Mouse (Mus musculus): ENCODE data around the gene St8sia2. TPM values are rescaled to one million over a fixed set of nuclear protein-coding genes. Genes with fewer than 3 reads are reported as not detected.
A peak's percentile ranks its signal among the peaks of the same experiment; 100 is the strongest.

St8sia2 gene
- polyA plus RNA-seq, 2 experiments: 0.03 to 0.04 TPM

- H3K4me2 ChIP-seq (ENCODE audit: low read depth): no peak overlapping the region
- no peaks in the 10 kb centered on the region for H3K36me3 ChIP-seq (replicated peaks; ENCODE audit: control insufficient read depth, insufficient read depth, low read depth)
- no peak overlapping the region for H3K4me3 ChIP-seq (ENCODE audit: insufficient read depth in 1 of 2, low read depth in 2 of 2, low read length in 2 of 2)
- H3K4me1 ChIP-seq (replicated peaks; ENCODE audit: control insufficient read depth in 2 of 2, insufficient read depth in 2 of 2, low read length in 1 of 2): no peaks in the 10 kb centered on the region
- H3K9ac ChIP-seq (replicated peaks): no peak overlapping the region
- WGBS (ENCODE audit: insufficient replicate concordance): 41% methylated on average over 2 of the region's 2 CpGs
- DNase-seq (ENCODE audit: low read depth in 3 of 3, low spot score in 3 of 3): no peak
- no peak overlapping the region for H3K27ac ChIP-seq
- no peaks in the 10 kb centered on the region for H3K27me3 ChIP-seq (ENCODE audit: control insufficient read depth, insufficient read depth, low read length)
- no peak for TF ChIP-seq CTCF (IDR thresholded peaks at IDR 0.05; ENCODE audit: low read depth)
- TF ChIP-seq EP300 (IDR thresholded peaks at IDR 0.05; ENCODE audit: low read depth): no peak
- no peak for ATAC-seq (ENCODE audit: insufficient read depth)
- no peaks in the 10 kb centered on the region for H3K9me3 ChIP-seq (ENCODE audit: control insufficient read depth, low read length)
These were observed 9.1 kb upstream of the St8sia2 start for GRCm38 (mm10) chr7:74022571-74022970.

- Histone ChIP-seq H3K36me3 (replicated peaks; ENCODE audit: control insufficient read depth, insufficient read depth, low read depth) (no peaks in the 10 kb centered on the region), H3K9ac (replicated peaks) (no peak overlapping the region), H3K4me2 (ENCODE audit: low read depth) (no peak overlapping the region), H3K27ac (no peak overlapping the region), H3K9me3 (ENCODE audit: control insufficient read depth, low read length) (no peaks in the 10 kb centered on the region), H3K4me1 (replicated peaks; ENCODE audit: control insufficient read depth in 2 of 2, insufficient read depth in 2 of 2, low read length in 1 of 2) (no peaks in the 10 kb centered on the region), H3K27me3 (ENCODE audit: control insufficient read depth, insufficient read depth, low read length) (no peaks in the 10 kb centered on the region), H3K4me3 (ENCODE audit: insufficient read depth in 1 of 2, low read depth in 2 of 2, low read length in 2 of 2) (no peak overlapping the region)
- WGBS (ENCODE audit: insufficient replicate concordance): 64% methylated on average over 6 of the region's 6 CpGs
- DNase-seq (ENCODE audit: low read depth in 3 of 3, low spot score in 3 of 3) (no peak), ATAC-seq (ENCODE audit: insufficient read depth) (no peak)
- TF ChIP-seq EP300 (IDR thresholded peaks at IDR 0.05; ENCODE audit: low read depth) (no peak), CTCF (IDR thresholded peaks at IDR 0.05; ENCODE audit: low read depth) (no peak)
These were observed 8.3 kb upstream of the St8sia2 start for GRCm38 (mm10) chr7:74021771-74022170.

GRCm38 (mm10) chr7:74016613-74017012 is 3.1 kb upstream of the St8sia2 start:
- no peak for TF ChIP-seq EP300 (IDR thresholded peaks at IDR 0.05; ENCODE audit: low read depth)
- H3K4me3 ChIP-seq (ENCODE audit: insufficient read depth in 1 of 2, low read depth in 2 of 2, low read length in 2 of 2): no peak overlapping the region
- 24% methylated on average over 2 of the region's 2 CpGs for WGBS (ENCODE audit: insufficient replicate concordance)
- peaks cover 31% of the 10 kb centered on the region for H3K27me3 ChIP-seq (ENCODE audit: control insufficient read depth, insufficient read depth, low read length)
- ATAC-seq (ENCODE audit: insufficient read depth): no peak
- H3K4me2 ChIP-seq (ENCODE audit: low read depth): no peak overlapping the region
- H3K9ac ChIP-seq (replicated peaks): no peak overlapping the region
- no peaks in the 10 kb centered on the region for H3K9me3 ChIP-seq (ENCODE audit: control insufficient read depth, low read length)
- H3K36me3 ChIP-seq (replicated peaks; ENCODE audit: control insufficient read depth, insufficient read depth, low read depth): no peaks in the 10 kb centered on the region
- H3K4me1 ChIP-seq (replicated peaks; ENCODE audit: control insufficient read depth in 2 of 2, insufficient read depth in 2 of 2, low read length in 1 of 2): no peaks in the 10 kb centered on the region
- H3K27ac ChIP-seq: no peak overlapping the region
- DNase-seq (ENCODE audit: low read depth in 3 of 3, low spot score in 3 of 3): no peak

- Histone ChIP-seq H3K27me3 (ENCODE audit: control insufficient read depth, insufficient read depth, low read length) (peaks cover 35% of the 10 kb centered on the region), H3K4me3 (ENCODE audit: insufficient read depth in 1 of 2, low read depth in 2 of 2, low read length in 2 of 2) (peak overlapping the region; percentile 27 to 34), H3K27ac (no peak overlapping the region), H3K9ac (replicated peaks) (no peak overlapping the region), H3K4me1 (replicated peaks; ENCODE audit: control insufficient read depth in 2 of 2, insufficient read depth in 2 of 2, low read length in 1 of 2) (no peaks in the 10 kb centered on the region), H3K4me2 (ENCODE audit: low read depth) (peak overlapping the region; percentile 49), H3K9me3 (ENCODE audit: control insufficient read depth, low read length) (no peaks in the 10 kb centered on the region), H3K36me3 (replicated peaks; ENCODE audit: control insufficient read depth, insufficient read depth, low read depth) (no peaks in the 10 kb centered on the region)
- 1% methylated on average over 64 of the region's 70 CpGs for whole genome bisulfite sequencing (ENCODE audit: insufficient replicate concordance)
- DNase-seq (ENCODE audit: low read depth in 3 of 3, low spot score in 3 of 3) (no peak), ATAC-seq (ENCODE audit: insufficient read depth) (no peak)
- TF ChIP-seq CTCF (IDR thresholded peaks at IDR 0.05; ENCODE audit: low read depth) (no peak), EP300 (IDR thresholded peaks at IDR 0.05; ENCODE audit: low read depth) (no peak)
These were observed 461 bp downstream of the St8sia2 start for GRCm38 (mm10) chr7:74012858-74013600.

GRCm38 (mm10) chr7:74011976-74012857 is 1.3 kb downstream of the St8sia2 start:
- H3K4me3 ChIP-seq (ENCODE audit: insufficient read depth in 1 of 2, low read depth in 2 of 2, low read length in 2 of 2): 0 out of 4 replicates have a peak overlapping the region, but pooled peaks of 1 of the 2 experiments have one; percentile 27
- H3K9ac ChIP-seq (replicated peaks): no peak overlapping the region
- DNase-seq (ENCODE audit: low read depth in 3 of 3, low spot score in 3 of 3) (no peak), ATAC-seq (ENCODE audit: insufficient read depth) (no peak)
- H3K9me3 ChIP-seq (ENCODE audit: control insufficient read depth, low read length): no peaks in the 10 kb centered on the region
- peaks cover 35% of the 10 kb centered on the region for H3K27me3 ChIP-seq (ENCODE audit: control insufficient read depth, insufficient read depth, low read length)
- 3% methylated on average over 43 of the region's 43 CpGs for WGBS (ENCODE audit: insufficient replicate concordance)
- H3K4me1 ChIP-seq (replicated peaks; ENCODE audit: control insufficient read depth in 2 of 2, insufficient read depth in 2 of 2, low read length in 1 of 2): no peaks in the 10 kb centered on the region
- H3K27ac ChIP-seq: no peak overlapping the region
- H3K36me3 ChIP-seq (replicated peaks; ENCODE audit: control insufficient read depth, insufficient read depth, low read depth): no peaks in the 10 kb centered on the region
- TF ChIP-seq CTCF (IDR thresholded peaks at IDR 0.05; ENCODE audit: low read depth) (no peak), EP300 (IDR thresholded peaks at IDR 0.05; ENCODE audit: low read depth) (no peak)
- H3K4me2 ChIP-seq (ENCODE audit: low read depth): peak overlapping the region; percentile 49
